ENCODE assay signal across 23 mouse cellular contexts in genomic region chr11:77753469-77753868, GRCm38 (mm10). TPM values are rescaled to one million over a fixed set of nuclear protein-coding genes. Genes with fewer than 3 reads are reported as not detected.
"Had no signal": no experiment of that assay in that cellular context is flagged by ENCODE, and none has a peak within 500 bp of the region (broad histone marks: within the 10 kb centered on the region; RNA-seq: fewer than 3 reads in every experiment).

No protein-coding gene starts in this region.

- DNase-seq: kidney, adult 8-10 months; kidney, postnatal 36 days; layer of hippocampus, adult 9-11 months; layer of hippocampus, postnatal 36 days; right cerebral cortex, postnatal 4 days; thymus, adult 2 months; thymus, postnatal 25 days had no signal

- H3K4me1 ChIP-seq: limb, embryonic 12.5 days; midbrain, embryonic 15.5 days; neural tube, embryonic 12.5 days; stomach, embryonic 15.5 days had no signal

- H3K9me3 ChIP-seq: limb, embryonic 12.5 days; midbrain, embryonic 15.5 days; neural tube, embryonic 12.5 days; stomach, embryonic 15.5 days had no signal

- H3K36me3 ChIP-seq: limb, embryonic 12.5 days; midbrain, embryonic 15.5 days; neural tube, embryonic 12.5 days; stomach, embryonic 15.5 days had no signal

- H3K27me3 ChIP-seq: midbrain, embryonic 15.5 days; neural tube, embryonic 12.5 days; stomach, embryonic 15.5 days had no signal

- H3K4me2 ChIP-seq: limb, embryonic 12.5 days; midbrain, embryonic 15.5 days; neural tube, embryonic 12.5 days; stomach, embryonic 15.5 days had no signal

- H3K27ac ChIP-seq: limb, embryonic 12.5 days; midbrain, embryonic 15.5 days; neural tube, embryonic 12.5 days; stomach, embryonic 15.5 days had no signal

- ATAC-seq: intestine, postnatal 0 days; midbrain, embryonic 15.5 days had no signal

- H3K9ac ChIP-seq: limb, embryonic 12.5 days; midbrain, embryonic 15.5 days; neural tube, embryonic 12.5 days; stomach, embryonic 15.5 days had no signal

- H3K4me3 ChIP-seq: limb, embryonic 12.5 days; midbrain, embryonic 15.5 days; neural tube, embryonic 12.5 days; stomach, embryonic 15.5 days had no signal

RNA-seq across cellular contexts. Expression of gene Cryba1, which starts 28.4 kb away (rescaled TPM):
- total RNA-seq: layer of hippocampus, adult 18-20 months; layer of hippocampus, postnatal 36 days; left cerebral cortex, adult 8-10 months; left cerebral cortex, postnatal 36 days; liver, adult 2 months; monocyte, adult 5-6 weeks; neutrophil, adult 5-6 weeks had no signal
- polyA plus RNA-seq: intestine, postnatal 0 days; kidney, embryonic 16.5 days; limb, embryonic 12.5 days; liver, adult 2 months; lung, embryonic 16.5 days; spleen, adult 2 months; stomach, embryonic 15.5 days; testis, adult 2 months; urinary bladder, adult 2 months had no signal

RNA-seq across cellular contexts. Expression of gene Gm10277, which starts 34.1 kb away (rescaled TPM):
- total RNA-seq: layer of hippocampus, adult 18-20 months; layer of hippocampus, postnatal 36 days; left cerebral cortex, adult 8-10 months; left cerebral cortex, postnatal 36 days; liver, adult 2 months; monocyte, adult 5-6 weeks; neutrophil, adult 5-6 weeks had no signal
- polyA plus RNA-seq: liver, adult 2 months; spleen, adult 2 months; testis, adult 2 months; thymus, adult 2 months; urinary bladder, adult 2 months had no signal
